ENCODE assay signal across 10 mouse cellular contexts in the genomic region with DNA sequence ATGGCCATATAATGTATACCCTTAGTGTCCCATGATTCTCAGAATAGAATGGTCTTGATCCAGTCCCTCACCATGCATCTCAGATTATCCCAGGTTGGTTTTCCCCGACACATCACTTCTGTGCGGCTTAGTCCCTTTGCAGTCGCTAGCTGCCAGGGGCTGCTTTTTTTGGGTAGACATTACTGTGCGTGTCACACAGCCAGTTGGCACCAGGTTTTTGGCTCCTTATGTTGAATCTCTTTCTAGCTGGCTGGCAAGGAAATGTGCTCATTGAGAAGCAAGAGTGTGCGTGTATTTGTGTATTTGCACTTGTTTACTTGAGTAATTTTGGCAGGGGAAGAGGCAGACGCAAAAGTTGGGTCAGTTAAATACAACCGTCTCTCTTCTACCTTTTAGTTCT. TPM values are rescaled to one million over a fixed set of nuclear protein-coding genes. Genes with fewer than 3 reads are reported as not detected.
DNase-seq lines count a peak whose midpoint lies in the region; ATAC-seq and TF ChIP-seq lines count a peak whose summit lies in the region.
"Had no signal": no experiment of that assay in that cellular context is flagged by ENCODE, and none has a peak within 500 bp of the region (broad histone marks: within the 10 kb centered on the region; RNA-seq: fewer than 3 reads in every experiment).

No protein-coding gene starts in this region.

- no peak overlapping the region for H3K9ac ChIP-seq in hindbrain, postnatal 0 days (replicated peaks; ENCODE audit: low read length)
- H3K9ac ChIP-seq: lung, embryonic 15.5 days had no signal

- WGBS in hindbrain, postnatal 0 days: 51% methylated on average over 7 of the region's 7 CpGs
- 94% methylated on average over 7 of the region's 7 CpGs for WGBS in heart, embryonic 10.5 days

- peak; percentile 2 for DNase-seq in cerebellum, adult 11-12 months
- DNase-seq in brain, embryonic 18.5 days (ENCODE audit: low read depth, low spot score): peak; percentile 64
- DNase-seq in hindbrain, postnatal 0 days (ENCODE audit: low spot score): peak; percentile 79
- DNase-seq in left cerebral cortex, postnatal 10 days (ENCODE audit: extremely low spot score in 1 of 2, low spot score in 2 of 2): peak; percentile 41 to 80
- DNase-seq in urinary bladder, adult 18-20 months (ENCODE audit: low spot score in 2 of 2): no peak
- DNase-seq in neural tube, embryonic 10.5 days (ENCODE audit: extremely low spot score, low spot score): no peak
- no peak for DNase-seq in heart, embryonic 10.5 days (ENCODE audit: low spot score)
- DNase-seq: adrenal gland, adult 8-10 months had no signal

- H3K27ac ChIP-seq in hindbrain, postnatal 0 days: no peak overlapping the region
- no peak overlapping the region for H3K27ac ChIP-seq in heart, embryonic 10.5 days
- H3K27ac ChIP-seq: lung, embryonic 15.5 days had no signal

- H3K4me3 ChIP-seq in hindbrain, postnatal 0 days (ENCODE audit: low read length): no peak overlapping the region
- no peak overlapping the region for H3K4me3 ChIP-seq in heart, embryonic 10.5 days
- H3K4me3 ChIP-seq: lung, embryonic 15.5 days had no signal

- H3K4me1 ChIP-seq in hindbrain, postnatal 0 days (ENCODE audit: insufficient read depth, low read length): 0 out of 2 replicates have a peak, but pooled peaks cover 9% of the 10 kb centered on the region
- H3K4me1 ChIP-seq in heart, embryonic 10.5 days: 0 out of 2 replicates have a peak, but pooled peaks cover 3% of the 10 kb centered on the region

- TF ChIP-seq CTCF in hindbrain, postnatal 0 days (IDR thresholded peaks at IDR 0.05; ENCODE audit: low read depth): no peak

- no peak overlapping the region for H3K4me2 ChIP-seq in hindbrain, postnatal 0 days (ENCODE audit: low read depth, low read length)
- H3K4me2 ChIP-seq: lung, embryonic 15.5 days had no signal

- no peaks in the 10 kb centered on the region for H3K27me3 ChIP-seq in hindbrain, postnatal 0 days (ENCODE audit: insufficient read depth, low read length)
- no peaks in the 10 kb centered on the region for H3K27me3 ChIP-seq in heart, embryonic 10.5 days (ENCODE audit: insufficient read depth, poor library complexity, severe bottlenecking)
- H3K27me3 ChIP-seq: lung, embryonic 15.5 days had no signal

- intact Hi-C loops in left cerebral cortex, postnatal 10 days (cut with DNase I): no loop called here

- no peaks in the 10 kb centered on the region for H3K36me3 ChIP-seq in hindbrain, postnatal 0 days (ENCODE audit: insufficient read depth, low read length)
- no peaks in the 10 kb centered on the region for H3K36me3 ChIP-seq in heart, embryonic 10.5 days
- H3K36me3 ChIP-seq: lung, embryonic 15.5 days had no signal

- no peak; the same call in 1 of the 2 replicates for ATAC-seq in cerebellum, adult (ENCODE audit: insufficient number of reproducible peaks, low FRiP score, low TSS enrichment)
- ATAC-seq in hindbrain, postnatal 0 days: no peak; the same call in 1 of the 2 replicates

- H3K9me3 ChIP-seq in hindbrain, postnatal 0 days (ENCODE audit: low read length): no peaks in the 10 kb centered on the region
- H3K9me3 ChIP-seq in heart, embryonic 10.5 days: no peaks in the 10 kb centered on the region
- H3K9me3 ChIP-seq: lung, embryonic 15.5 days had no signal

RNA-seq across cellular contexts. Expression of a gene that starts 35.9 kb away (rescaled TPM):
- 31.3 and 33.9 TPM in 2 replicates for total RNA-seq in hindbrain, postnatal 0 days (2014; rRNA removed)
- polyA plus RNA-seq in hindbrain, postnatal 0 days (2015; fragmentation: Nextera tagmentation; extraction: Ambion mirVana): 17.8 and 17.9 TPM in 2 replicates
- total RNA-seq in left cerebral cortex, postnatal 10 days (2021): 10 to 100 TPM; 42.1 to 42.2 TPM
- 5.6 and 8.4 TPM in 2 replicates for polyA plus RNA-seq in heart, embryonic 10.5 days (2016; fragmentation: Nextera tagmentation; extraction: Ambion mirVana)

Comparison
In these comparisons a context has a peak if more than half of its experiments do, and no peak if none do; other contexts are left out.
1. DNase-seq: peak in cerebellum, adult 11-12 months (single experiment), brain, embryonic 18.5 days (single experiment), hindbrain, postnatal 0 days (single experiment) and left cerebral cortex, postnatal 10 days (2 of 2); none in urinary bladder, adult 18-20 months (0 of 2), neural tube, embryonic 10.5 days (single experiment) and heart, embryonic 10.5 days (single experiment).